Mouse (Mus musculus) thymus, postnatal 36 days (tissue): ENCODE results near the gene Marco.

ENCODE experiments used
- DNase-seq, 2 experiments: peaks; one replicate each; pipeline ENCODE4 v3.0.0; 2022; ENCODE audit warnings: mixed read lengths in 2 of 2

Marco gene

GRCm38 (mm10) chr1:120435591-120435990, 69.2 kb downstream of the Marco start:
- DNase-seq = no peak

- DNase-seq = no peak
Observed at GRCm38 (mm10) chr1:120430171-120430570, 74.7 kb downstream of the Marco start.

- DNase-seq = no peak
Observed at GRCm38 (mm10) chr1:120425587-120425986, 79.2 kb downstream of the Marco start.
